Mouse (Mus musculus) layer of hippocampus, postnatal 25 days (tissue): ENCODE results near the gene Clns1a. TPM values are rescaled to one million over a fixed set of nuclear protein-coding genes. Genes with fewer than 3 reads are reported as not detected.

Experiments used
- DNase-seq, 2 experiments: peaks; one replicate each; pipeline ENCODE4 v3.0.0; 2022; ENCODE audit warnings: mixed read lengths in 2 of 2, low spot score in 1 of 2; ENCODE audit errors: extremely low spot score in 1 of 2
- total RNA-seq, 2 experiments: library from RNA; stranded (reverse); gene quantifications; 2 replicates each; pipeline ENCODE4 v1.2.3; 2021

Gene Clns1a
- total RNA-seq, result 10 to 100 TPM; 80.3 to 91.2 TPM

- DNase-seq, result peak; percentile 89 to 95
These were observed at the start of gene Clns1a for GRCm38 (mm10) chr7:97696506-97697254. Clns1a (plus strand) TSS chr7:97696634.

- no peak for DNase-seq
These were observed 48.8 kb upstream of the Clns1a start for GRCm38 (mm10) chr7:97647656-97648055.

- no peak for DNase-seq
These were observed 45.7 kb upstream of the Clns1a start for GRCm38 (mm10) chr7:97650729-97651128.

GRCm38 (mm10) chr7:97656144-97656543, 40.3 kb upstream of the Clns1a start:
- DNase-seq, result no peak

- DNase-seq, result no peak
These were observed 34.8 kb upstream of the Clns1a start for GRCm38 (mm10) chr7:97661634-97662033.

GRCm38 (mm10) chr7:97679239-97679638, 17.2 kb upstream of the Clns1a start:
- DNase-seq, result no peak

GRCm38 (mm10) chr7:97687831-97688230, 8.6 kb upstream of the Clns1a start:
- DNase-seq, result no peak

- no peak for DNase-seq
These were observed 993 bp upstream of the Clns1a start for GRCm38 (mm10) chr7:97695441-97695840.

GRCm38 (mm10) chr7:97696133-97696505, 315 bp upstream of the Clns1a start:
- DNase-seq, result peak in 1 of 2 experiments; percentile 28

GRCm38 (mm10) chr7:97700173-97700572, 3.7 kb downstream of the Clns1a start:
- DNase-seq, result no peak

- no peak for DNase-seq
These were observed 4.7 kb downstream of the Clns1a start for GRCm38 (mm10) chr7:97701106-97701505.

GRCm38 (mm10) chr7:97707123-97707522, 10.7 kb downstream of the Clns1a start:
- no peak for DNase-seq

GRCm38 (mm10) chr7:97707809-97708208, 11.4 kb downstream of the Clns1a start:
- DNase-seq, result no peak

GRCm38 (mm10) chr7:97709204-97709603, 12.8 kb downstream of the Clns1a start:
- DNase-seq, result no peak

- no peak for DNase-seq
These were observed 18.2 kb downstream of the Clns1a start for GRCm38 (mm10) chr7:97714651-97715050.

- DNase-seq, result no peak
These were observed 20.9 kb downstream of the Clns1a start for GRCm38 (mm10) chr7:97717326-97717725.

- DNase-seq, result no peak
These were observed 22.6 kb downstream of the Clns1a start for GRCm38 (mm10) chr7:97719078-97719477.

- no peak for DNase-seq
These were observed 23.7 kb downstream of the Clns1a start for GRCm38 (mm10) chr7:97720109-97720508.

GRCm38 (mm10) chr7:97722278-97722918, 26.0 kb downstream of the Clns1a start:
- DNase-seq, result no peak

- no peak for DNase-seq
These were observed 27.5 kb downstream of the Clns1a start for GRCm38 (mm10) chr7:97723646-97724538.

GRCm38 (mm10) chr7:97725401-97725800, 29.0 kb downstream of the Clns1a start:
- DNase-seq, result no peak
